Mouse (Mus musculus) B cell, adult (primary cell): ENCODE data around the gene Olfr652. TPM values are rescaled to one million over a fixed set of nuclear protein-coding genes. Genes with fewer than 3 reads are reported as not detected.

Source experiments
- total RNA-seq: library from RNA; stranded (reverse); gene quantifications from 4 replicates; pipeline ENCODE4 v1.2.4, GENCODE M21; 2023; ENCODE audit not compliant: inconsistent age

The Olfr652 gene
- not detected in 4 replicates for total RNA-seq

DNA sequence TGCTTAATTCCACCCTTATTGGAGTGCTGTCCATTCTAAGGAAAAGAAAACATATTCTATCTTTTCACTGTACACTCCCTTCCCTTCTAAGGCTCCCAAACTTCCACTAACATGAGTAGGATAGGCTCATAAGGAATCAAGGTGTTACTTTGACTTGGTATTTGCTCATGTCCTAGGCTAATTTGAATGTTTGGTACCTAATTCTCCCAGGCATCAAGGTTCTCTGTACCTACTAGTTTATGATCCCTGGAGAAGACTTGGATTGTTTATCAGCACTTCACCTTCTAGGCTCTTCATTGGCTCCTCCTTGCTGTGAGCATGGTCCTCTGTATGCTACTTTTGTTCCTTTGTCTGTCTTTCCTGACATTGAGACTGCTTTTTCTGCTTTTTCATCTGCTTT is at the start of gene Olfr652:
TSS of gene Olfr652 (plus strand) at position 301 of the 400 bp plus-strand sequence.

DNA sequence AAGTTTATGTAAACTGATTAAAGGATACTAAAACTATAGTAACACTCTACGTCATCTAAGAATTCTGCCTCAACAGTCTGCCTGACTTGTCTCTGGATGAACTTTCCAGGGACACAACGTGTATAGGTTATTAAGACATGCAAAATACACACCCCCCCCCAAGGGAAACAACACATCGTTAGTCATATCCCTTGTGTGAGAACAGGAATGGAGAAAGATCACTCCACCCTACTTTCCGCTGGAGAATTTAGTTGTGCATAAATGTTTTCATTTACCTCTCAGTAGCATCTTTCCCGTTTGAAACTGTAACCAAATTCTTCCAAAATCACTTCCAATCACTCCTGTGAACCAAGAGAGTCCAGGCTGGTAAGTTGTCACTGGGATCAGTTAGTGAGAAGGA is 10.9 kb upstream of the Olfr652 start, which contains the start of gene Olfr651:
TSS of gene Olfr651 (plus strand) at position 301 of the 400 bp plus-strand sequence.

DNA sequence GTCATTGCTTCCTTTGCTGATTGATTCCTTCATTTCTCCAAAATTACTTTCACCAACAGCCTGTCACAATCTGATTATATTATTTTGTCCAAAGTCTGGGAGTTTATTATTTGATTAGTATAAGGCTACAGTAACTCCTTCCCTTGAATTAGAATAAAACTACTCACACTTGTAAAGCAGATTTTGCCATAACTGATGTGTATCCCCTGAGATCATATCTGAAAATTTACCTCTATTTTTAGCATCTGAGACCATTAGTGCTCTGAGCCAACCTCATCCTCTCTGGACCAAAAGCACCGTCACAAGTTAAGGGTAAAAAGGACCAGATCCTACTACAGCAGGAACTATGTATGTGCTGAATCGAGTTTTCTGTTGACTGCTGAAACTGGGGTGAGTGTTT is 16.3 kb downstream of the Olfr652 start, which contains the start of gene Olfr653:
TSS of gene Olfr653 (plus strand) at position 301 of the 400 bp plus-strand sequence.

DNA sequence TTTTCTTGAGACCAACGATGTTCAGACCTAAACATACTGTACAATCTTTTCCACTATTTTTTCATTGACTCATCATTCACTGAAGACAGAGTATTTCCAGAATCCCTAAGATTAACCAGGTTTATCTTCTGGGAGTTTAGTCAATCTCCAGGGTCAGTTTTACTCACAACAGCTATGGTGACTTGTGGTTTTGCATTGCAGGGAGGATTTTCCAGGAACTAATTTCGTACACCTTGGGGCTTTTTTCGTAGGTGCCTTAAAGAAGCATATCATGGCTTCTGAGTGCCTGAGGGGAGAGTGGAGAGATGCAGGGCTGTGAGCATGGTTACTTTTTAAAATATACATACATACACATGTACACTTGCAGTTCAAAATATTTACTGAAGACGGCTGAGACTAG is 26.0 kb downstream of the Olfr652 start, which contains the start of gene Olfr654:
TSS of gene Olfr654 (plus strand) at position 301 of the 400 bp plus-strand sequence.

DNA sequence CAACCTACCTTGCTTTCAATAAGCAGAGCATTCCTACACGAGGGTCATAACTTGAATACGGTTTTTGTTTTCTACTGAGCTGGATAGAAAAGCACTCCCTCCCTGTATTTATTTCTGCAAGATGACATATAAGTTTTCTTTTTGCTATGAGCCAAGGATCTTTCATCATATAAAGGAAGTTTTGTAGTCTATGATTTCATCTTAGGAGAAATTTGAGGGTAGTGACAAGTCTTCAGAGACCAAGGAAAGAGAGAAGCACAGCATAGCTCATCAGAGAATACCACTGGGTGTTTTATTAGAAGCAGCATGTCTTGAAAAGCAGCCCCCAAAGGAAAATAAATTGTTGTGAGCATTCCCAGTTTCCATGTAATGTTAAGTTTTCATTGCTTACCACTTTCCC is 41.0 kb downstream of the Olfr652 start, which contains the start of gene Olfr655:
TSS of gene Olfr655 (minus strand) at position 101 of the 400 bp plus-strand sequence.

DNA sequence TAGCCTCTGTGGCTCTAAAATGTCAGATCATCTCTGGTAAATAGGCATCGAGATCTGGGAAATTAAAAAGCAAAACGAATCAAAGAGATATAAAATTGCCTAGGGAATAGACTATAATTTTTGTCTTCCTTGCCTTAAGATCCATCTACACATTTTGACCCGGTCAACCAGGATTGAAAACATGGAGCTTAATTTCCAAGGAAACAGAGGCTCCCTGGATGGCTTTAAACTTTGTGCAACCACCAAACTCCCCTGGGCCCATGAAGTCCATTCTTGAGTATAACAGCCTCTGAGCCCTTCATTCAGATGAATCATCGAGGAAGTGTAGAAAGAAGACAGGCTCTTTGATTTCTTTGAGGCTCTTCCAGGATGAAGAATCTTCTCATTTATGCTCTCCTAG is 53.0 kb downstream of the Olfr652 start, which contains the start of gene Olfr656:
TSS of gene Olfr656 (plus strand) at position 301 of the 400 bp plus-strand sequence.

Other genes with a start within 250 kb of the Olfr652 start
- gene Trim12a, start 245.4 kb upstream of the Olfr652 start, total RNA-seq, result 99.6 to 116 TPM (median 109 TPM) in 4 replicates
- gene Trim34b, start 231.4 kb upstream of the Olfr652 start, total RNA-seq, result 1.8 to 3.7 TPM (median 3.2 TPM) in 4 replicates
- 49.4 to 56.2 TPM (median 54.7 TPM) in 4 replicates for gene Trim12c, start 207.5 kb upstream of the Olfr652 start, total RNA-seq
- 24.9 to 30.6 TPM (median 28.9 TPM) in 4 replicates for gene Trim30b, start 191.0 kb upstream of the Olfr652 start, total RNA-seq
- gene Trim30c, start 160.1 kb upstream of the Olfr652 start, total RNA-seq, result 5.9 to 8.7 TPM (median 6.9 TPM) in 4 replicates
- 68.2 to 107 TPM (median 83.3 TPM) in 4 replicates for gene Trim30a, start 95.7 kb upstream of the Olfr652 start, total RNA-seq
- 18.8 to 29.2 TPM (median 19.9 TPM) in 4 replicates for gene Trim30d, start 53.1 kb upstream of the Olfr652 start, total RNA-seq
- gene Olfr651, start 10.8 kb upstream of the Olfr652 start, total RNA-seq, result not detected in 4 replicates
- not detected in 4 replicates for gene Olfr653, start 16.4 kb downstream of the Olfr652 start, total RNA-seq
- gene Olfr654, start 26.1 kb downstream of the Olfr652 start, total RNA-seq, result not detected in 4 replicates
- 0.39 to 0.64 TPM in 2 of 4 replicates, not detected in the others for gene Olfr655, start 40.9 kb downstream of the Olfr652 start, total RNA-seq
- gene Olfr656, start 53.1 kb downstream of the Olfr652 start, total RNA-seq, result not detected in 4 replicates
- gene Olfr657, start 63.9 kb downstream of the Olfr652 start, total RNA-seq, result not detected in 4 replicates
- not detected in 4 replicates for gene Olfr658, start 86.4 kb downstream of the Olfr652 start, total RNA-seq
- gene Olfr659, start 105.9 kb downstream of the Olfr652 start, total RNA-seq, result not detected in 4 replicates
- not detected in 4 replicates for gene Olfr661, start 125.6 kb downstream of the Olfr652 start, total RNA-seq
- not detected in 4 replicates for gene Usp17le, start 216.6 kb downstream of the Olfr652 start, total RNA-seq